Mouse (Mus musculus): ENCODE results near the gene Gm20388.

DNA sequence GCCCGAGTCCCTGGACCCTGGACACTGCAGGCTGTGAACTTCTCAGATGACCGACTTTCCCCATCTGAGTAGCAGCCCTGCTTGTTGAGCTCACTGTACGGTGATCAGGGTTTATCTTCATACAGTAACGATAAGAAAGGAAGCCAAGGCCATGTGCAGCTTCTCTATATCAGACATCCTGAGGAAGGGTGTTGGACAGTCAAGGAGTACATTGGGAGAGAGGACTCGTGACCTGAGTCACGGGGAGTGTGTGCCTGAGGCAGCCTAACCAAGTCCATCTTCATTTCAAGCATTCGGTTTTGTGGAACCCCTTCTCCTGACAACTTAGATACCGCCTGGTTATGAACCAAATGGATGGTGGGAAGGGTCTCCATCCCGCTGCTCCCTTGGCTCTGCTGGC is 1964.9 kb downstream of the Gm20388 start:
- TF ChIP-seq POLR2A (IDR thresholded peaks at IDR 0.05; ENCODE audit: extremely low read depth, insufficient read depth, low read length): no peak
- TF ChIP-seq CTCF (IDR thresholded peaks at IDR 0.05; ENCODE audit: extremely low read depth, insufficient read depth, low read length): no peak

All from cortical plate, adult 2 months (tissue).